Mouse (Mus musculus) right cerebral cortex, postnatal 25 days (tissue): Measurements from ENCODE around the gene Tm7sf3.
A peak's percentile ranks its signal among the peaks of the same experiment; 100 is the strongest.

Experiments used
- DNase-seq: peaks from one replicate; pipeline ENCODE4 v3.0.0; 2022

Tm7sf3 gene

DNA sequence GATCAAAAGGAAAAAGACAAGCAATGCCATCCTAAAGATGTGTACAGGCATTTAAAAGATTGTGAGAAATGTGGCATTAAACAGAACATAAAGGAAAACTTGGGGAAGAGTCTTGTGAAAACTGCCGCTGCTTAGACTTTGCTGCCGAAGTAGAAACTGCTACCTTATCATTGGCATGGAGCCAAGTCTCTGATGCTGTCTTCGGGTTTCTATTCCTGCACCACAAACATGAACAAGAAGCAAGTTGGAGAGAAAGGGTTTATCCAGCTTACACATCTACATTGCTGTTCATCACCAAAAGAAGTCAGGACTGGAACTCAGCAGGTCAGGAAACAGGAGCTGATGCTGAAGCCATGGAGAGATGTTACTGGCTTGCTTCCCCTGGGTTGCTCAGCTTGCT lies 10.6 kb upstream of the Tm7sf3 start:
- DNase-seq = no peak

DNA sequence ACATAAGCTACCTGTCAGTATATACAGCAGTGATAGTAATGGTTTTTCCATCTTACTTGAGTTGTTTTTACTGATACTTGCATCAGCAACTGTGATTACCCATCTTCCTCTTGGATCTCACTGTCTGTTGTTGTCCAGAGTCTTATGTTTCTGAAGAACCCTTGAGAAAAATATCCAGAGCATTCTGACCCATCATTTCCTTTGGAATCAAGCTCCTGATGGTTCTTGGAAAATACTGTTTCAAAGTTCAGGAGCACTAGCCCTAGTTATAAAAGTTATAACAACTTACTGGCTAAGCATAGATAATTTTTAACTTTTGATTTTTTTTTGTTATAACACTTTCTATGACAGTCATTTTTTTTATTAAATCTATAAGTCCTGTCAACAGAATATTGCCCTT lies 8.8 kb upstream of the Tm7sf3 start:
- no peak for DNase-seq

DNA sequence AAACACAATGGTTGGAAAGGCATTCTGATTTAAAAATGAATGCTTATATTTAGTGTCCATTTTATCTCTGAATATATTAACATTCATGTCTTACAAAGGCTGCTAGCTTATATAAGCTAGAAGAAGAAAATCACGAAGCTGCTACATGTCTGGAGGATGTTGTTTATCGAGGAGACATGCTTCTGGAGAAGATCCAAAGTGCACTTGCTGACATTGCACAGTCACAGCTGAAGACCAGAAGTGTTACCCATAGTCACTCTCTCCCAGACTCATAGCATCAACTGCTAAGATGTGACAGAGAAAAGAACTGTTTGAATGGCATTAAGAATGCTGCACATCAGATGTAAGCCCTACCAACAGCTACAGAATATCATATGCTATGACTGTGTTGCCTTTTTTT lies 7.4 kb upstream of the Tm7sf3 start:
- no peak for DNase-seq

DNA sequence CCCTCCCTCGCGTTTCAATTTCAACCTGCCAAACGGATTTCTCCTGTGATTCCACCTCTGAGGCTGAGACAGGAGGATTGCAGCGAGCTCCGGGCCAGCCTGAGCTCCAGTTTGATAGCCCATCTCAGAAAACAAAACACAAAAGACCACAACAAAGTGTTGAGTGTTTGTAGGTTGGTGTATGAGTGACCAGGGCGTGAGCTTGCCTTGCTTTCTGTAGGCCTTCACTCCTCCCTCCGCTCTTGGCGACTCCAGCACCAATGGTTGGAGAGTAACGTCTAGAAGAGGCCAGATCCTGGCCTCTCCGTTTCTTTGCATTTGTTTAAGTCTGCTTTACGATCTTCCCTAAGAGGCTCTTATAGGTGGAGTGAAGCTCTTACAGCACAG lies 553 bp upstream of the Tm7sf3 start:
- no peak for DNase-seq

DNA sequence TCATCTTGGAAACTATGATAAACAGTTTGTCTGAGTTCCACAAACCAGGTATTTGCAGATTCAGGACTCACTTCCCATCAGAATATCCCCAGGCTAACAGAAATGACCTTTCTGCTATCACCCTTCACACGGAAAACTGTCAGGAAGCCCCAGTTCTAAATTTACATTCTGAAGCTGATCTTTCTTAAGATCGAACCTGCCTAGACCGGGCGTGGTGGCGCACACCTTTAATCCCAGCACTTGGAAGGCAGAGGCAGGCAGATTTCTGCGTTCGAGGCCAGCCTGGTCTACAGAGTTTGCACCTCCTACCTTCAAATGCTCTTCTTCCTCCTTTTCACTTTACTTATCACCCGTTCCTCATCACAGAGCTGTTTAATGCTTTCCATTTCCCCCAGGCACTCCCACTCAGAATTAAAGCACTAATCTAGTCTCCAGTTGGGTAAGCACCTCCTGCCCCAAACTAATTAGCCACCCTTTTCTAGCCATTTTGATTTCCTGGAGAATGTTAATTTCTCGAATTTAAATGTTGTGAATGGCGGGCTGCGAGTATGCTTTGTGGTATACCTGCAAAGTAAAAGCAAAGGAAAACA lies 908 bp downstream of the Tm7sf3 start:
- DNase-seq = no peak

DNA sequence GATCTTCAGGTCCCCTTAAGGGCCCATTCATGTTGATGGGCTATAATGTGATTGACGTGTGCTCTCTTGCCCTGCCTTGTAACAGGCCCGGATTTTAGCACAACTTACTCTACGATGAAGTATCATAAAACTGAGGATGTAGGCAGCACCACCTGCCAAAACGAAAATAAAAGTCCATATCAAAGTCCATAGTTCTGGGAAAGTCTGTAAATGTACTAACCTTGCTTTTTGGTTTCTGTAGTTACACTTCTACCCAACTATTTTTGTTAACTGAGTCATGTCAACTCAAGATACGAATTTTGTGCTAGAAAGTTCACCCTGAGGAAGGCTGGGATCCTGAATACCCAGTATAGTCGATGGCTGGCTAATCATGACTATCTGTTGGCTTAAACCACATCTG lies 1.6 kb downstream of the Tm7sf3 start:
- DNase-seq = no peak

DNA sequence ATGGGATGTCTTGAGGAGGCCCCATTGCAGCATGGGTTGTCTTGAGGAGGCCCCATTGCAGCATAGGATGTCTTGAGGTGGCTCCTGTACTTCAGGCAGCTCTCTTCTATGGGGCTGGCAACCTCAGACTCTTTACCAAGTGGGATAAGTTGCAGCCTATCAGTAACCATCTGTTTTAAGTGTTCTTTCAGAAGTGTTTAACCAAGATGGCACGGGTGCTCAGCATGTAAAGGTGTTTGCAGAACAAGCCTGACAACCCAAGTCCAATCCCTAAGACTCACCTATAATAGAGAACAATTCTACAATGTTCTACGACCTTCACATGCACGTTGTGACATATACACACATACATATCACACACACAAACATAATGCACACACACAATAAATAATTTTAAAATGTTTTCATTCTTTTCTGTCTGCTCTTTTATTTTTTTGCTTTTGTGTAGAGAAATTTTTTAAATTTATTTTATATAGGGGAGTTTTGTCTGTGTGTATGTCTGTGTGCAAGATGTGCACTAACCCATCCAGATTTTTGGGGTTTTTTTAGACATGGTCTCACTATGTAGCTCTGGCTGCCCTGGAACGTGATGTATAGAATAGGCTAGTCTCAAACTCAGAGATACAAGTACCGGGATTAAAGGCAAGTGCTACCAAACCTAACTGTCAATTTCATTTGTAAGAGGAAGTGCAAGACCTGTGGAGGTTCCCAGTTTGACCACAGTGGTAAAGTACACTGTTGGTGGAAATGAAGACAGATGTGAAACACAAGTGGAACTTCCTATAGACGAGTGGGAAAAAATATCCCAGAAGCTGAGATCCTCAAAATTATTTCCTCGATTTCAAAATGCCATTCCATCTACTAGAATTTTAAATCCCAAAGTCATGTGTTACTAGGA lies 2.3 kb downstream of the Tm7sf3 start:
- DNase-seq = no peak

DNA sequence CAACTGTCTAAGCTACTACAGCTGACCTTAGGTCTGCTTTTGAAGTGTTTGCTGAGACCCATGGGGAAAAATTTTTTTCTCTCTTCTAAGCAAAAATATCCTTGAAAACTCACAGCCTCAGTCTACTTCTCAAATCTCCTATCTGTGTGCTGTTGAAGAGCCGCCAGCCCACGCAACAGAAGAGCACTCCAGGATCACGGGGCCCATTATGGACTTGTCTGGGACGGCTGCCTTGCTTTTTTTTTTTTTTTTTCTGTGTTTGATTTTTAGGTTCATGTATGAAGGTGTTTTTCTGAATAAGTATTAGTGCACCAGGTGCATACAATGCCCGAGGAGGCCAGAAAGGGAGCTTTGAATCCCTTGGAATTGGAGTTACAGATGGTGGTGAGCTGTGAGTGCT lies 6.1 kb downstream of the Tm7sf3 start:
- no peak for DNase-seq

DNA sequence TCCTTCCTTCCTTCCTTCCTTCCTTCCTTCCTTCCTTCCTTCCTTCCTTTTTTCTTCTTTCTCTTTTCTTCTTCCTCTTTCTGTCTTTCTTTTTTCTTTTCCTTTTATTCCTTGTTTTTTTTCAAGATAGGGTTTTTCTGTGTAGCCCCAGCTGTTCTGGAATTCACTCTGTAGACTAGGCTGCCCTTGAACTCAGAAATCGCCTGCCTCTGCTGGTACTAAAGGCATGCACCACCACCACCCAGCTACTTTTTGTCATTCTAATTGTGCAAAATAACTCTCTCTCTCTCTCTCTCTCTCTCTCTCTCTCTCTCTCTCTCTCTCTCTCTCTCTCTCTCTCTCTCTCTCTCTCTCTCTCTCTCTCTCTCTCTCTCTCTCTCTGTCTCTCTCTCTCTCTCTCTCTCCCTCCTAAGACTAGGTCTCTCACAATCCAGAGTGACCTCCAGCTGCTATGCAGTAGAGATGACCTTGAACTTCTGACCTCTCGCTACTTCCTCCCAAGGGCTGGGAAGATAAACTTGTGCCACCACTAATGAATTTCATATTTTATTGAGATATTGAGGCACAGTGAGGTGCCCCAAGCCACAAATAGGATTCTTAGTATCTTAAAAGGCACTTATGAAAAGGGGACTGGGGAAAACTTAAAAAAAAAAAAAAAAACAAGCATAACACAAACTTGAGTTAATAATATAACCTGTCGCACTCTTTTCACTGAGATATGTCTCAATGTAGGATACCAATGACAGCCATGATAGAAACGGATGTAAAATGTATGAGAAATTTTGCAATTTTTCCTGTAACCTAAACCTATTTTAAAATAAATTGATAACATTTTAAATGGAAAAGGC lies 7.6 kb downstream of the Tm7sf3 start:
- DNase-seq = no peak

DNA sequence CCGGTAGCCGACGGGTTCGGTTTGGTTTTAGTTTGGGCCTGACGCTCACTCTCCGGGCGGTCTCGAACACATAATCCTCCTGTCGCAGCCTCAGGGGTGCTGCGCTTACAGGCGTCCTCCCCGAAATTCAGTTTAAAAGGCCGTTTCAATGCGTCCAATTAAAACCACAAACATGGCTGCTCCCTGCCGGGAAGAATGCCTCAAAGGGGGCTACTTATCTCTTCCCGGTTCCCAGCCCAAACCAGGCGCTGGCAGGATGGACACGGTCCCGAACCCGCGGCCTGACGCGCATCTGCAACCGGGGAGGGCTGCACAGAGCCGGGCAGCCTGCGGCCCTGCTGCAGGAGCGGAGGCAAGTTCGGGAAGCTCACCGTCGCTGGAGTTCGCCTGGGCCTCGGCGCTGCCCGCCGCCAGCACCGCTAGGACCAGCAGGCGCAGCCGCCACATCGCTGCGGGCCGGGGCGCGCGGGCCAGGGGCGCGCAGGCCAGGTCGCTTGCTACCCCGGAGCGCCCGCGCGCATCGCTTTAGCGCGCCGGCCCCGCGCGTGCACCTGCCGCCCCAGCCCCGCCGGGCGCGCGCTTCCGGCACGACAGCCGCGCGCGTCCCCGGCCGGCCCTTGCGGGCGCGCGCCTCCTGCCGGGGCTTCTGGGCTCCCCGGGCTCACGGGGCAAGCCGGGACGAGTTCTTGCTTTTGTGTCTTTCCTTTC lies 8.5 kb downstream of the Tm7sf3 start:
- peak; percentile 82 for DNase-seq

DNA sequence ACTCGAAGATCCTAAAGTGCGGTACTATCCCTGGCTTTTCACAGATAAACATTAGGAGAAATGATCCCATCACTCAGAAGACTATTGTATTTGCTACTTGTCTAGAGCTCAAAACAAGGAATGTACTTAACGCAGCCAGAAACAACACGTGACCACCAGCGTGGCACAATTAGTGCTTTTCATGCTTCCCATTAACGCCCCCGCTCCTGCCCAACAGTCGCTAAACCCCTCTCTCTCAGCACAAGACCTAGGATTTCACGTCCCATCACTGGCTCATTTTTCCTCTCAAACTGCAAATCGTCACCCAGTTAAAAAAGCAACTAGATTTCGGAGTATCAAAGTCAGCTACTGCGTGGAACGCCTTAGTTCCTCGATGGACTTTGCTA lies 9.0 kb downstream of the Tm7sf3 start:
- no peak for DNase-seq

DNA sequence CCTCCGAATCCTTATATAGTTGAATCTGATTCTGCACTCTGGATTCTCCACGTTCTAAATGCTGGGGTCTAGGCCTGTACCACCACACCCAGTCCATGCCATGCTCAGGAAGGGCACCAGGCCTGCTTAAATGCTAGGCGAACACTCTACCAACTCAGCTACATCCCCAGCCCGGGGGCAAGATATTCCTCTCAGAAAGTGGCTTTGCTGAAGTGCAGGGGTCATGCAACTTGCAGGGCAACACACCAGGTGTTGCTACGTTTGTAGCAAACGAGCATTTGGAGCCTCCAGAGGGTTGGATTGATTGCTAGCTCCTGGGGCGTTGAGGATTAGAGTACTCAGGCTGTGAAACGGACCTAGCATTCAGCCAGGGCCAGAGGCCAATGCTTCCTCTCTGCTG lies 9.5 kb downstream of the Tm7sf3 start:
- DNase-seq = no peak

DNA sequence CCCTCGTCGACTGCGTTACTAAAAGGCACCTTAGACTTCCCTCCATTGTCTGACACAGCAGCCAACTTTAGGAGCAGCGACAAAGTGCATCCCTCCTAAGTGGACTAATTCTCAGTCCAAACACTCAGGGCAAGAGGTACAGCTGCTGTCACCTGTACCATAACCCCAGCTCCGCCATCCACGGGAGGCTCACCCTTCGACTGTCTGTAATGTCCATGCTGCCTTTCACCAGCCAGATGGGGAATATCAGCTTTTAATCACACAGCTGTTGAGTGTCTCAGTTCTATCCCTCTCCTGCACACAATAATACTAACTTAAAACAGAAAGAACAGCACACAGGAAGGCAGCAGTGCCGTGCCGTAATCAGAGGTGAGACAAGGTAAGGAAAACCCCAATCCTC lies 10.2 kb downstream of the Tm7sf3 start:
- no peak for DNase-seq

DNA sequence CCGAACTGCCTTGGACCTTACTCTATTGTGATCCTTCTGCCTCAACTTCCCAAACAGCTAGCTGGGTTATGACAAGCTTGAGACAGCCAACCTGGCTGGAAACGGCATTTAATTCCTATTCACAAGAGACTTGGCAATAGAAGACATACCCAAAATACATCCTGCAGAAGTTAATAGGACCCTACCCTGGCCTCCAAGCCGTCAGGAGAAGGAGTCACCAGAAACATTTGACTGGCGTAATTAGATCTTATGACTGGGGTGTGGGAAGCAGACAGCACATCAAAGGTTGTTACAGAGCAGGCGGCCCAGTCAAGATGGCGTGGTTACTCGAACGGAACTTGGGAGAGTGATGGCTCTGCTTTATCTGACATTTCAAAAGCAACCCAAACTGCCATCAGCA lies 10.8 kb downstream of the Tm7sf3 start:
- no peak for DNase-seq

DNA sequence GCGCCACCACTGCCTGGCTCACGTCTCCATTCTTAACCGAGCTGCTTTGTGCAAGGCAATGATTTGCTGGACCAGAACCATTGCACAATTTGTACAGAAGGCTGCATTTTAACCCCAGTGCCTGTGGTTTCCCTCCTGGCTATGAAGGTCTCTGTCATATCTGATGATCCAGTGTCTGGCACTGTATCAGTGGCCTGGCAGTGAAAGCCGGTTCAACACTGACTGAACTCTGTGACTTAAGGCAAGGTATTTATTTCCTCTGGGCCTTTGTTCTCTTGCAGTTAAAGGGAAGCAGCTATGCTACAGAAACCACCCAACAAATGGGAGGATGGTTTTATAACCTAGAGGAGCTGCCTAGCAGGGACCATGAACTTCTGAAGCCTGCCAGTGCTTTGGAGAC lies 11.7 kb downstream of the Tm7sf3 start:
- no peak for DNase-seq

DNA sequence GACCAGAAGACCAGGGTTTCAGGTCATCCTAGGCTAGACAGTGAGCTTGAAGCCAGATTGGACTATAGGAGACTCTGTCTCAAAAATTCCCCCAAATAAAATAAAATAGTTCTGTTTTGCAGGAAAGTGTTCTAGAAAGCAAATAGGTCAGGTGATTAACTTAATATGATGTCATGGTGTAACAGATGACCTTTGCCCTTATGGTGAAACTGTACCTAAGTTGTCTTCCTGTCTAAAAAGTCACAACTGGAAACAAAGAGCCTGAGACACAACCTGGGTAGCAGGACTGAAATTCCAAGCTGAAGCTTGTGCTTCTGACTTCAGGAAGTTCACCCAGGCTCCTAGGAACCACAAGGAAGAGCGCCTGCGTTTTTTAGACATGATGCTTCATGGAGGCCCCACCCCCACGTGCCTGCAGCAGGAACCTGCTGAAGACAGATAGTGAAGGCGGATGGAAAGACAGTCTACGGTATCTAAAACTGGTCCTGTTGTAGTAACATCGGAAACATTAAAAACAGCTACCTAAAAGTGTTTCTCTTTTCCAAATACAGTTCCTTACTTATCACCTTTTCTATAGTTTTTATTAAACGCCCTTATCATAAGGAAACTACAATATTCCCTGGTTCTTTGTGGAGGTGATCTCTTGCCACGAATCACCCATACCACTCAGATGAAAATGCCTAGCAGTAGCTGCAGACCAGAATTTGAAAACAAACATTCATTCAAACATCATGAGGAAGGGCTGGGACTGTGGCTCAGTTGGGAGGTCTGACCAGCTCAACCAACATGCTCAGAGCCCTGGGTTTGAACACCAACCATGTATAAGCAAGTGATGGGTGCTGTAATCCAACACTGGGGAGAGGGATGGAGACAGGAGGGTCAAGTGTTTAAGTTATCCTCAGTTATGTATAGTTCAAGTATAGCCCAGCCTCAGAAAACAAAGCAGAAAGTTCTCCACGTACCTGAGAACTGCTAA lies 12.6 kb downstream of the Tm7sf3 start:
- no peak for DNase-seq

DNA sequence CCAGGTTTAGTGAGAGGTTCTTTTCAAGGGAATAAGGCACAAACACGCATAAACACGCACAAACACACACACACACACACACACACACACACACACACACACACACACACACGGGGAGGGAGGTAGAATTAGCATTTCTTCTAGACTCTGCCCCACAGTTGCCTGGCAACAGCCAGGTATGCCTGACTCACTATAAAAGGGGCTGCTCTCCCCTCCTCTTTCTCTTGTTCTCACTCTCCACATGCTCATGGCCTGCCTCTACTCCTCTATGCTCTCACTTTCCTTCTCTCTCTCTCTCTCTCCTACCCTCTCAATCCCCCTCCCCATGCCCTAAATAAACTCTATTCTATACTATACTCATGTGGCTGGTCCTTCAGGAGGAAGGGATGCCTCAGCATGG lies 14.5 kb downstream of the Tm7sf3 start:
- no peak for DNase-seq

DNA sequence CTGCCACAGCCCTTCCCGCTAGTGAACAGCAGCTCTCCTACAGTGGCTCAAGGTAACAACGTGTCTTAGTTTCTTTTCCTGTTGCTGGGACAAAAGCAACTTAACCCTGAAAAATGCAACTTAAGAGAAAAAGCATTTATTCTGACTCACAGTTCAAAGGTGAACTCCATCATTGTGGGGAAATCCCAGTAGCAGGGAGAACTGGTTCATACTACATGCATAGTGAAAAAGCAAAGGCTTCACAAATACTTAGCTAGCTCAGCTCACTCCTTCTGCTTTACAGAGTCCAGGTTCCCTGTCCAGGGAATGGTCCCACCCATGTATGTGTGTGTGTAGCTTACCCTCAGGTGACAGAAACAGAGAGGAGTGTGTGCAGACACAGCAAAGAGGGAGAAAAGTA lies 26.0 kb downstream of the Tm7sf3 start:
- DNase-seq = no peak

DNA sequence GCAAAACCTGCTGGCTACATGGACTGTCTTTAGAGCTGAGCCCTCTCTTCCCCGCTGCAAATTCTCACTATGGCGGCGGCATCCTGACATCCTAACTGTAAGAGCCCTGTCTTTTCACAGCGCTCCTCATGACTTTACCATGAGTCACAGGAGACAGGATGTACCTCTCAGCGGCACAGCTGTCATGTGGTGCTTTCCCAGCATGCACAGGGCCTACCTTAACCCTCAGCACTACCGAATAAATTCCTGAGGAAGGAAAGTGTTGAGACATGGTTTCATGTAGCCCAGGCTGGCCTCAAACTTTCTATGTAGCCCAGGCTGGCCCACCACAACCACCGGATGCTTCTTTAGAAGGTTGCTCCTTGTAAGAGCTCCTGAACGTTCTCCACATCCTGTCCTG lies 26.7 kb downstream of the Tm7sf3 start:
- no peak for DNase-seq

DNA sequence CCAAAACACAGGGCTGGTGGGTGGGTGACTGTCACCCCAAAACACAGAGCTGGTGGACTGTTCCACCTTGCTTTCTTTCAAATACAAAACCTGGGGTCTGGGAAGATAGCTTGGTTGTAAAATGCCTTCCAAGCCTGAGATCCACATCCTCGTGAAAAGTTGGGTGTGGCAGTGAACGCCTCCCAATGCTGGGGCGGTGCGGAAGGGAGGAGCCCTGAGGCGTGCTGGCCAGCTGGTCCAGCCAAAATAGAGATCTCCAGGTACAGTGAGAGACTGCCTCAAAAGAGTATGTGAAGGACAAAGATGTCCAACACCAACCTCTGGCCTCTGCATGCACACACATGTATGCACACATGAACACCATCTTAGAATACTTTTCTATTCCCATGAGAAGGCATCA lies 28.1 kb downstream of the Tm7sf3 start:
- DNase-seq = no peak

DNA sequence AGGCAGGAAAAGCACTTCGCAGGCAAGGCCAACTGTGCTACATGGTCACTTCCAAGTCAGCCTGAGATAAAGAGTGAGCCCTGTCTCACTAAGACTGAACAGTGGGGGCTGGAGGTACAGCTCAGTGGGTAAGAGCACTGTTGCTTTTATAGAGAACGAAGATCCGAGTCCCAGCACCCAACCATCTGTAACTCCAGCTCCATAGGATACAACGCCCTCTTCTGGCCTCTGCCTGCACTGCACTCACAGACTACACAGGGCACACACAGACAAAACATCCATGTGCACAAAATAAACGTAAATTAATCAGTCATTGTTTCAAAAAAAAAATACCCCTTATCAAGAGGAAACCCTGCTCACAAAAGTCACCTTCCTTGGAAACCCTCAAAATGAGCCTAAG lies 28.7 kb downstream of the Tm7sf3 start:
- no peak for DNase-seq

DNA sequence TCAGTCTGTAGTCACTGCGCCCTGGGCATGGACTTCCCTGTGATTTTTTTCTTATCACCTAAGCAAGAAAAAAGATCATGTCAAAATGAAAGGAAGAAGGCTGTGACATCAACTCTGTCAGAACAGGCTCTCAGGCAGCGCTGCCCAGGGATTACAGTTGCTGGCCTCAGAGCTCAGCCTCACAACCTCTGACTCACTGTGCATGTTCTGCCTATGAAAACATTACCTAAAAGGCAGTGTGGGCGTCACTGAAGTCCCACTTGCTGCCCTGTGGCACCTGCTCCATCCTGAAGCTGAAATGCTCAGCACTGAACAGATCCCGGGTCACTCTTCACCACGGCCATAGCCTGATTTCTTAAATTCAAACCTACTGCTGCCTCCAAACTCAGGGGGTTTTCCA lies 29.9 kb downstream of the Tm7sf3 start:
- DNase-seq = no peak
